Mouse (Mus musculus) left cerebral cortex, adult 8-10 months (tissue): ENCODE data around the gene 1700037H04Rik. TPM values are rescaled to one million over a fixed set of nuclear protein-coding genes. Genes with fewer than 3 reads are reported as not detected.
"Not testable (repeated sequence)": the region's sequence is repeated elsewhere in the genome, so short reads cannot be mapped to it uniquely, and the experiment has no call there.

ENCODE experiments used
- DNase-seq, 2 experiments: peaks; one replicate each; pipeline ENCODE4 v3.0.0; 2022; ENCODE audit warnings: low spot score in 2 of 2
- total RNA-seq, 4 experiments: library from RNA; stranded (reverse); gene quantifications; 2 replicates each; pipeline ENCODE4 v1.2.4; 2022

Gene 1700037H04Rik
- total RNA-seq, 4 experiments from 2014 or later: 84.5 to 96.9 (median 92.6) TPM

DNA sequence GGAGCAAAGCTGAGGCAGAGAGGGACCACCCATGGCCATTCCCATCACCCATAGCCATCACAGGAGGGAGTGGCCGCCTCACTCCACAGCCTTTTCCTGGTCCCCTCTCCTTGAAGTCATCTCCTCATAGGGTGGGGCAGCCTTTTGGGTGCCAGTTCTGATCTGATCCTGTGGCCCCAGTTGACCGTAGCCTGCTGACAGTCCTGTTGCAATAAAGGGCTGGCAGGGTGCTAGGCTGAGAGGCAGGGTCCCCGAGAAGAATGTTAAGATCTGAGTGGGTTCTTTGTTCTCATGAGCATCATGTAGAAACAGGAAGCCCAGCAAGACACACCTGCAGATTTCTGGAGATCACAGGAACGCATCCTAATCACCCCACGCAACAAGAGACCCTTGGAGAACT, 31.7 kb downstream of the 1700037H04Rik start:
- DNase-seq: no peak

- DNase-seq: no peak
Observed at GRCm38 (mm10) chr2:131127161-131127730, 32.6 kb downstream of the 1700037H04Rik start, which contains the start of gene Hspa12b. TSS of gene Hspa12b (plus strand) at chr2:131127280.

DNA sequence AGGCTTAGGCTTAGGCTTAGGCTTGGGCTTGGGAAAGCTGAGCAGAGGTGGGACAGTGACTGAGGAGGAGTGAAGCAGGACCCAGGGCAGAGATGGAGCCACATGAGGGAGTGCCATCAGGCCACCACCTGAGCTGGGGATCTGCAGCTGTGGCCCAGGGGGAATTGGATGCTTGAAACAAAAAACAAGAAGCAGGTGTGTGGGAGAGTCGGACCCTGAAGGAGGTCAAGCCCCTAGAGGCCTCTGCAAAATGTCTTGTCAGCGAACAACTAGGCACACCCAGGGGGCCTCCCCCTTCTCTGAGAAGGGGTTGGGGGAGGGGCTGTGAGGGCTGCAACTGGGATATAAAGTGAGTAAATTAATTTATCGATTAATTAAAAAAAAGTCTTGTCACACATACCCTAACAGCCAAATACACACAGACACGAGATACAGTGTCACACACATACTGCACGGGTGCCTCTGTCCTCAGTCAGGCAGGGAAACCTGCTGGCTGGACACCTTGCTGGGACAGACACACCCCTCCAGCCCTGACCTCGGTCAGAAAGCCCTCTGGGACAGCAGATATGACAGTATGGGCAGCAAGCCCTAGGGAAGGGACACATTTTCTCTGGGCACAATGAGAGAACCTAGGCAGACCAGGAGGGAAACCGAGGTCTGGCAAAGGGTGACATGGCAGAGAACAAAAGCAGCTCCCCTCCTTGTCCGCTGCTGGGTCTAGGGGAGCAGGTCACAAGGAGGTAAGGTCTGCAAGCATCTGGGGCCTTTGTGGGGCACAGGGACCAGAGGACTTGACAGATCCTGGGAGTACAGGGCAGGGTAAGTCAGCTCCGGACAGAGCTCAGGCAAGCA, 33.7 kb downstream of the 1700037H04Rik start:
- DNase-seq: no peak

DNA sequence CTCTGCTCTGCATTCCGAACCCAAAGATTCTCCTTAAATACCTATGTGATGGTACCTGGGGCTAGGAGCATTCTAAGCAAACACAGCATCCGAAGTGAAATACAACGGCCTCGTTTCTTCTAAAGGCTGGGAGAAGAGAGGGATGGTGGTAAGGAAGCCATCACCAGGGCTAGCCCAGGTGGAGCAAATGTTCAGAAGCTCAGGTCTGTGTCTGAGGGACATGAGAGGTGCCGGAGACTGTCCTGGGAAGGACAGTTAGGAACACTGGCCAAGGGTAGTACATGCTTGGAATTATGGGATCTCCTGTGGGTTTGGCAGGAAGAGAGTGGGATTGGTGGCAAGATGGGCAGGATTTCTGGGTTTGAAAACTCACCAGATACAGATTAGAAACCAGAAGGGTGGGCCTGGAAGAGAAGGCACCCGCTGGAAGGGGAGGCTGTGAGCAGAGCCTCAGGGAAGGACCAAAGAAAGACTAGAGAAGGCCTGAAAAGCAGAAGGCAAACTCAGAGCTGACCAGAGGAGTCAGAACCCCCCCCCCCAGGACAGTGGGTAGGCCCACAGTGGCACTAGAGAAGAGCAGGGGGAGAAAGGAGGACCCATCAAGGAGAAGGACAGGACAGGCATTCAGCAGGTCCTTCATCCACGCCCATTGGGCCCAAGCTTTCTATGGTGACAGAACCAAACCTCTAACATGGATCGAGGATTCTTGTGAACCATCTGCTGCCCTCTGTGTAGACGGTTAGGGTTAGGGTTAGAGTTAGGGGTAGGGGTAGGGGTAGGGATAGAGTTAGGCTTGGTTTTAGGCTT, 34.5 kb downstream of the 1700037H04Rik start:
- no peak for DNase-seq

- no peak for DNase-seq
Observed at GRCm38 (mm10) chr2:131124166-131124565, 35.7 kb downstream of the 1700037H04Rik start.

DNA sequence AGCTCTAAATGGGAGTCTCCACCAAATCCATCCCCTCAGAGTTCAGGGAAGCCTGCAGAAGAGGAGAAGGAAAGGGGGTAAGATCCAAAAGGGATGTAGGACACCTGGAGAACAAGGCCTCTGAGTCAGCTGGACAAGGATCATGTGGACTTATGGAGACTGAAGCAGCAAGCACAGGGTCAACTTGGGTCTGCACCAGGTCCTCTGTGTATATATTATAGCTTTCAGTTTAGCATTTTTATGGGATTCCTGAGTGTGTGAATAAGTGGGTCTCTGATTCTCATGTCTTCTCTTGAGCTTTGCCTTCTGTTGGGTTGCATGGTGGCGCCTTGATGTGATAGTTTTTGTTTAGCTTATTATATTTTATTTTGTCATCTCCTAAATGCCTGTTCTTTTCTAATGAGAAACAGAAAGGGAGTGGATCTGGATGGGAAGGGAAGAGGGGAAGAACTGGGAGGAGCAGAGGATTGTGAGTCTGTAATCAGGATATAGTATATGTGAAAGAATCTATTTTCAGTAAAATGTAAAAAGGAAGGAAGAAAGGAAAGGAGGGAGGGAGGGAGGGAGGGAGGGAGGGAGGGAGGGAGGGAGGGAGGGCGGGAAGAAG, 40.8 kb downstream of the 1700037H04Rik start:
- no peak for DNase-seq

DNA sequence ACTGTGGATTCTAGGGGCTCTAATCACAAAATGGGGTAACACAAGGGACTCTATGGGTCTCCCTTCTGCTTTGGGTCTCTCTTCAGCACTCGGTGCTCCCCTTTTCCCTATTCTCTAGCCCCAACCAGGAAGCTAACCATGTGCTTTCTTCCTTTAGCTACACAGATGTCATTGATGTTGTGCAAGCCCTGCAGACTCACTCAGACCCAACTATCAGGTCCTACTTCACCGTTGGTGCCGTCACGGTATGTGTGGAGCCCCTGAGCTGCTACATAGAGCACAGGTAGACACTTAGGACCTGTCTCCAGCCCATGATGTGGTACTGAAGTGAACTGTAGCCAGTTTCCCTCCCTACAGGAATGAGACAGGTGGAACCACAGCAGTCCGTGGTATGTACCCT, 53.9 kb downstream of the 1700037H04Rik start:
- DNase-seq: no peak

DNA sequence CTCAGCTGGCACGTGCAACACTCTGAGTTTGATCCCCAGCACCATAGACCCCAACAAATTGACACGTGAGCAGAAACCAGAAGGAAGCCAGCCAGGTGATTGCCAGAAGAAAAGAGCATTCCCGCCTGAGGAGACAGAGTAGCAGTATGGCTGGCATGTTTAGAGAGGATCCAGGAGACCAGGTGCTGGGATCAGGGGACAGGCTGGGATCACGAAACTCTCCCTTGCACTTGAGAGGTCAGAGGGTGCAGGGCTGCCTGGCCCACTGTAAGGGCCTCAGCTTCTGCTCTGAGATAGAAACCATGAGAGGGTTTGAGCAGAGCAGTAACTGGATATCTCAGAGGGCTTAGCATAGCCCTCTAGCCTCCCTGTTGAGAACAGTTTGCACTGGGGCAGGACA, 54.8 kb downstream of the 1700037H04Rik start:
- not testable (repeated sequence) for DNase-seq

DNA sequence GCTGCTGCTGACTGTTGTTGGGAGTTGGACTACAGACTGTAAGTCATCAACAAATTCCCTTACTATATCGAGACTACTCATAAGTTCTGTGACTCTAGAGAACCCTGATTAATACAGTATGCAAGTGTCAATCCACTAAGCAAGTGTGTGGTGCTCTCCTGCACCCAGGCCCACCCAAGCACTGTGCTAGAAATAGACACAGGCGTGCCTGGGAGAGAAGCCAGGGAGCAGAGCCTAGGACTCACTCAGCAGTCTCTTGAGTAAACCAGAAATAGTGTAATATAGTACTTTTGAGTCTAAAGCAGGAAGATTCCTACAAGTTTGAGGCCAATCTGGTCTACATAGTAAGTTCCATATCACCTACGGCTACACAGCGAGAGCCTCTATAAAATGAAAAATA, 55.9 kb downstream of the 1700037H04Rik start:
- no peak for DNase-seq

DNA sequence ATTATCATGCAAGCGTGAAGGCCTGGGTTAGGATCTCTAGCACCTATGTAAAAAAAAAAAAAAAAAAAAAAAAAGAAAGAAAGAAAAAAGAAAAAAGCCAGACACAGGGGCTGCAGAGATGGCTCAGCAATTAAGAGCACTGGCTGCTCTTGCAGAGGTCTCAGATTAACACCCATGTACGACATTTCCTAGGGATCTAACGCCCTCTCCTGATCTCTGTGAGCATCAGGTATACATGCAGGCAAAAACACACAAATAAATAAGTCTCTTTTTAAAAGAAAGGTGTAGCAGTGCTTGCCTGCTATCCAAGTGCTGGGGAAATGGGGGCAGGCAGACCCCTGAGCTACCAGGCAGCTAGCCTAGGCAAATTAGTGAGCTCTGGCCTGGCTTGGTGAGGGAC, 58.4 kb downstream of the 1700037H04Rik start:
- DNase-seq: no peak

DNA sequence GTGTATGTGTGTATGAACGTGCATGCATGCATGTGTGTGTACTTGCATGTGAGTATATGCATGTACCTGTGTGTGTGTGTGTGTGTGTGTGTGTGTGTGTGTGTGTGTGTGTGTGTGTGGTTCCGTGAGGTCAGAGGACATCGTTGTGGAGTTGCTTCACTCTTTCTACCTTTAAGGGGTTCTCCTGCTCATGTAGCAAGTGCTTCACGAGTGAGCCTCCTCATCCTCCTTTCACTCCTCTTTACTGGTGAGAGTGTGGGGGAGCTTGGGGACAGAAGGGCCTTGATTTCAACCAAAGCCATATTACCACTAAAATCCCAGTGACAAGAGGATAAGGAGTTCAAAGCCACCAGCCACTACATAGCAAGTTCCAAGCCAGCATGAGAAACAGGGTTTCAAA, 62.8 kb downstream of the 1700037H04Rik start:
- DNase-seq: no peak

Other genes with a start within 250 kb of the 1700037H04Rik start
- 10 to 100 TPM; 52.6 to 58.6 (median 55.9) TPM for gene Gfra4, start 117.0 kb downstream of the 1700037H04Rik start, total RNA-seq
- gene Adam33, start 96.3 kb downstream of the 1700037H04Rik start, total RNA-seq: 1 to 10 TPM; 7.0 to 9.8 (median 9.0) TPM
- under 1 TPM; 0.46 to 0.65 (median 0.64) TPM for gene Siglec1, start 73.3 kb downstream of the 1700037H04Rik start, total RNA-seq
- gene Hspa12b, start 32.8 kb downstream of the 1700037H04Rik start, total RNA-seq: 1 to 10 TPM; 5.9 to 8.9 (median 8.3) TPM
- gene Gm11037, start 26.6 kb downstream of the 1700037H04Rik start, total RNA-seq: not detected
- 10 to 100 TPM; 73.8 to 80.9 (median 75.8) TPM for gene Cenpb, start 20.0 kb upstream of the 1700037H04Rik start, total RNA-seq
- 10 to 100 TPM; 18.3 to 21.9 (median 19.1) TPM for gene Cdc25b, start 26.9 kb upstream of the 1700037H04Rik start, total RNA-seq
- gene Spef1, start 27.2 kb upstream of the 1700037H04Rik start, total RNA-seq: 1 to 10 TPM; 7.4 to 8.3 (median 8.1) TPM
- gene Ap5s1, start 47.0 kb upstream of the 1700037H04Rik start, total RNA-seq: 10 to 100 TPM; 23.9 to 28.5 (median 26.2) TPM
- 1 to 10 TPM; 6.9 to 8.6 (median 7.3) TPM for gene Mavs, start 74.0 kb upstream of the 1700037H04Rik start, total RNA-seq
- 10 to 100 TPM; 63.3 to 71.3 (median 69.9) TPM for gene Pank2, start 102.4 kb upstream of the 1700037H04Rik start, total RNA-seq
- gene Rnf24, start 192.8 kb upstream of the 1700037H04Rik start, total RNA-seq: 10 to 100 TPM; 31.3 to 39.5 (median 34.0) TPM